Comparison of ENCODE assay signal across 8 mouse cellular contexts in genomic region chr10:127338930-127339682, GRCm38 (mm10). TPM values are rescaled to one million over a fixed set of nuclear protein-coding genes. Genes with fewer than 3 reads are reported as not detected.
DNase-seq lines count a peak whose midpoint lies in the region; ATAC-seq and TF ChIP-seq lines count a peak whose summit lies in the region.

No protein-coding gene starts in this region.

- H3K4me1 ChIP-seq in heart, embryonic 14.5 days (ENCODE audit: control insufficient read depth in 2 of 2, insufficient read depth in 2 of 2, low read length in 2 of 2), result peaks cover 11 to 15% of the 10 kb centered on the region in 2 experiments; a peak in 3 of 4 replicates
- H3K4me1 ChIP-seq in liver, embryonic 14.5 days (replicated peaks; ENCODE audit: control insufficient read depth in 2 of 2, insufficient read depth in 2 of 2, low read length in 1 of 2), result peaks cover 0 to 2% of the 10 kb centered on the region in 2 experiments; a peak in 2 of 4 replicates
- H3K4me1 ChIP-seq in neural tube, embryonic 11.5 days (ENCODE audit: control insufficient read depth, insufficient read depth, low read length), result peaks cover 21% of the 10 kb centered on the region
- H3K4me1 ChIP-seq in stomach, postnatal 0 days (replicated peaks; ENCODE audit: control insufficient read depth, insufficient read depth), result no peaks in the 10 kb centered on the region; the same call in 1 of the 2 replicates

- peaks cover 30% of the 10 kb centered on the region for H3K27me3 ChIP-seq in heart, embryonic 14.5 days (ENCODE audit: control insufficient read depth, insufficient read depth, low read length)
- H3K27me3 ChIP-seq in liver, embryonic 14.5 days (ENCODE audit: control insufficient read depth, insufficient read depth, low read length), result peaks cover 33% of the 10 kb centered on the region
- H3K27me3 ChIP-seq in neural tube, embryonic 11.5 days (ENCODE audit: control insufficient read depth, insufficient read depth, low read length), result peaks cover 19% of the 10 kb centered on the region
- no peaks in the 10 kb centered on the region; the same call in 1 of the 2 replicates for H3K27me3 ChIP-seq in stomach, postnatal 0 days (ENCODE audit: control insufficient read depth, insufficient read depth, low read length)

- H3K9me3 ChIP-seq in heart, embryonic 14.5 days (ENCODE audit: control insufficient read depth, low read length), result no peaks in the 10 kb centered on the region
- H3K9me3 ChIP-seq in liver, embryonic 14.5 days (ENCODE audit: control insufficient read depth, low read length), result no peaks in the 10 kb centered on the region
- no peaks in the 10 kb centered on the region for H3K9me3 ChIP-seq in neural tube, embryonic 11.5 days (ENCODE audit: control insufficient read depth, low read length)
- no peaks in the 10 kb centered on the region for H3K9me3 ChIP-seq in stomach, postnatal 0 days (ENCODE audit: control insufficient read depth, low read length)

- under 1% methylated on average over 29 of the region's 31 CpGs for WGBS in heart, embryonic 14.5 days
- WGBS in liver, embryonic 14.5 days (ENCODE audit: insufficient replicate concordance), result under 1% methylated on average over 31 of the region's 31 CpGs
- whole genome bisulfite sequencing in neural tube, embryonic 11.5 days, result under 1% methylated on average over 26 of the region's 31 CpGs
- WGBS in stomach, postnatal 0 days, result under 1% methylated on average over 31 of the region's 31 CpGs

- peak overlapping the region; percentile 51 for H3K9ac ChIP-seq in heart, embryonic 14.5 days (ENCODE audit: low read length)
- no peak overlapping the region for H3K9ac ChIP-seq in liver, embryonic 14.5 days (replicated peaks)
- H3K9ac ChIP-seq in neural tube, embryonic 11.5 days (ENCODE audit: low read length), result peak overlapping the region; percentile 12; the same call in 1 of the 2 replicates
- peak overlapping the region; percentile 62 for H3K9ac ChIP-seq in stomach, postnatal 0 days (ENCODE audit: low read length)

- no peak overlapping the region for H3K27ac ChIP-seq in heart, embryonic 14.5 days (replicated peaks in 1 of 2; ENCODE audit: control insufficient read depth in 1 of 2, insufficient read depth in 1 of 2, low read depth in 2 of 2, low read length in 2 of 2)
- no peak overlapping the region for H3K27ac ChIP-seq in liver, embryonic 14.5 days
- peak overlapping the region; percentile 58 for H3K27ac ChIP-seq in neural tube, embryonic 11.5 days (ENCODE audit: low read depth, low read length)
- peak overlapping the region; percentile 89 for H3K27ac ChIP-seq in stomach, postnatal 0 days (replicated peaks)

- ATAC-seq in heart, embryonic 14.5 days (ENCODE audit: insufficient number of reproducible peaks, insufficient read depth, low FRiP score, low read depth), result peak; percentile 44; the same call in 1 of the 2 replicates
- ATAC-seq in liver, embryonic 14.5 days (ENCODE audit: insufficient read depth), result peak; percentile 62
- ATAC-seq in neural tube, embryonic 11.5 days (ENCODE audit: insufficient read depth, low FRiP score, low TSS enrichment), result peak; percentile 69
- peak; percentile 85 for ATAC-seq in stomach, postnatal 0 days (ENCODE audit: low FRiP score, low TSS enrichment)

- TF ChIP-seq CTCF in liver, embryonic 14.5 days (IDR thresholded peaks at IDR 0.05; ENCODE audit: low read depth), result peak; percentile 94
- peak; percentile 96 for TF ChIP-seq CTCF in stomach, postnatal 0 days (IDR thresholded peaks at IDR 0.05; ENCODE audit: low read depth)

- TF ChIP-seq EP300 in liver, embryonic 14.5 days (IDR thresholded peaks at IDR 0.05; ENCODE audit: low read depth), result no peak
- TF ChIP-seq EP300 in stomach, postnatal 0 days (optimal IDR thresholded peaks at IDR 0.05), result no peak

- H3K36me3 ChIP-seq in heart, embryonic 14.5 days (ENCODE audit: control insufficient read depth, insufficient read depth, low read length), result no peaks in the 10 kb centered on the region
- H3K36me3 ChIP-seq in liver, embryonic 14.5 days (replicated peaks; ENCODE audit: control insufficient read depth, insufficient read depth, low read depth), result no peaks in the 10 kb centered on the region
- no peaks in the 10 kb centered on the region; the same call in 1 of the 2 replicates for H3K36me3 ChIP-seq in neural tube, embryonic 11.5 days (ENCODE audit: control insufficient read depth, insufficient read depth, low read length)
- no peaks in the 10 kb centered on the region for H3K36me3 ChIP-seq in stomach, postnatal 0 days (ENCODE audit: control insufficient read depth, insufficient read depth, low read length)

- DNase-seq in CD8-positive naive resting alpha-beta T cell, adult 2 months (ENCODE audit: low read depth in 2 of 2, low spot score in 2 of 2), result peak; percentile 81 to 89
- DNase-seq in c-Kit-negative CD71-positive TER-119-positive erythroid progenitor cells, embryonic 14.5 days (ENCODE audit: low read depth, low spot score), result peak; percentile 67
- peak; percentile 86 for DNase-seq in fibroblast of lung, adult 2 months (ENCODE audit: low read depth)
- DNase-seq in kidney, postnatal 14 days, result peak; percentile 92
- DNase-seq in liver, embryonic 14.5 days (ENCODE audit: low read depth in 3 of 3, low spot score in 3 of 3), result peak; percentile 72 to 75 (median 74)
- peak; percentile 84 for DNase-seq in neural tube, embryonic 11.5 days (ENCODE audit: low spot score)
- peak; percentile 86 for DNase-seq in stomach, postnatal 0 days (ENCODE audit: low spot score)

- peak overlapping the region; percentile 95 for H3K4me2 ChIP-seq in heart, embryonic 14.5 days (ENCODE audit: low read length)
- peak overlapping the region; percentile 66 for H3K4me2 ChIP-seq in liver, embryonic 14.5 days (ENCODE audit: low read depth)
- H3K4me2 ChIP-seq in neural tube, embryonic 11.5 days (ENCODE audit: low read depth), result peak overlapping the region; percentile 75
- peak overlapping the region; percentile 86 for H3K4me2 ChIP-seq in stomach, postnatal 0 days (replicated peaks; ENCODE audit: low read depth)

- H3K4me3 ChIP-seq in heart, embryonic 14.5 days (ENCODE audit: control insufficient read depth in 1 of 2, insufficient read depth in 1 of 2, low read depth in 1 of 2, low read length in 2 of 2), result peak overlapping the region; percentile 42 to 46
- peak overlapping the region; percentile 46 to 49 for H3K4me3 ChIP-seq in liver, embryonic 14.5 days (ENCODE audit: insufficient read depth in 1 of 2, low read depth in 2 of 2, low read length in 2 of 2)
- peak overlapping the region; percentile 39 for H3K4me3 ChIP-seq in neural tube, embryonic 11.5 days (ENCODE audit: low read depth, low read length)
- H3K4me3 ChIP-seq in stomach, postnatal 0 days (ENCODE audit: low read depth, low read length), result peak overlapping the region; percentile 50

RNA-seq across cellular contexts. Expression of gene Gli1, which starts 2.7 kb away (rescaled TPM):
- 0.07 and 0.36 TPM in 2 replicates for polyA plus RNA-seq in heart, embryonic 14.5 days (2014; fragmentation: Nextera tagmentation; extraction: Ambion mirVana)
- 1.1 and 1.4 TPM in 2 replicates for polyA plus RNA-seq in liver, embryonic 14.5 days (2012; rRNA removed)
- 0.15 and 0.27 TPM in 2 replicates for polyA plus RNA-seq in liver, embryonic 14.5 days (2014; fragmentation: Nextera tagmentation; extraction: Ambion mirVana)
- 3.8 and 4.6 TPM in 2 replicates for polyA plus RNA-seq in neural tube, embryonic 11.5 days (2014; fragmentation: Nextera tagmentation; extraction: Ambion mirVana)
- 2.3 and 2.4 TPM in 2 replicates for polyA plus RNA-seq in stomach, postnatal 0 days (2015; fragmentation: Nextera tagmentation; extraction: Ambion mirVana)

RNA-seq across cellular contexts. Expression of gene Inhbe, which starts 15.1 kb away (rescaled TPM):
- not detected in 2 replicates for polyA plus RNA-seq in heart, embryonic 14.5 days (2014; fragmentation: Nextera tagmentation; extraction: Ambion mirVana)
- 0.59 and 0.61 TPM in 2 replicates for polyA plus RNA-seq in liver, embryonic 14.5 days (2012; rRNA removed)
- 0.28 and 0.38 TPM in 2 replicates for polyA plus RNA-seq in liver, embryonic 14.5 days (2014; fragmentation: Nextera tagmentation; extraction: Ambion mirVana)
- polyA plus RNA-seq in neural tube, embryonic 11.5 days (2014; fragmentation: Nextera tagmentation; extraction: Ambion mirVana), result not detected in 2 replicates
- 0.02 and 0.12 TPM in 2 replicates for polyA plus RNA-seq in stomach, postnatal 0 days (2015; fragmentation: Nextera tagmentation; extraction: Ambion mirVana)

RNA-seq across cellular contexts. Expression of gene Arhgap9, which starts 17.3 kb away (rescaled TPM):
- 1.3 and 2.4 TPM in 2 replicates for polyA plus RNA-seq in heart, embryonic 14.5 days (2014; fragmentation: Nextera tagmentation; extraction: Ambion mirVana)
- 7.3 and 8.8 TPM in 2 replicates for polyA plus RNA-seq in liver, embryonic 14.5 days (2012; rRNA removed)
- 12.4 and 13.4 TPM in 2 replicates for polyA plus RNA-seq in liver, embryonic 14.5 days (2014; fragmentation: Nextera tagmentation; extraction: Ambion mirVana)
- 1.1 and 1.8 TPM in 2 replicates for polyA plus RNA-seq in neural tube, embryonic 11.5 days (2014; fragmentation: Nextera tagmentation; extraction: Ambion mirVana)
- polyA plus RNA-seq in stomach, postnatal 0 days (2015; fragmentation: Nextera tagmentation; extraction: Ambion mirVana), result 5.2 and 5.7 TPM in 2 replicates

RNA-seq across cellular contexts. Expression of gene Mars, which starts 27.5 kb away (rescaled TPM):
- polyA plus RNA-seq in heart, embryonic 14.5 days (2014; fragmentation: Nextera tagmentation; extraction: Ambion mirVana), result 76.1 and 76.2 TPM in 2 replicates
- polyA plus RNA-seq in liver, embryonic 14.5 days (2012; rRNA removed), result 53.6 and 63.4 TPM in 2 replicates
- 101 and 115 TPM in 2 replicates for polyA plus RNA-seq in liver, embryonic 14.5 days (2014; fragmentation: Nextera tagmentation; extraction: Ambion mirVana)
- polyA plus RNA-seq in neural tube, embryonic 11.5 days (2014; fragmentation: Nextera tagmentation; extraction: Ambion mirVana), result 164 and 166 TPM in 2 replicates
- 66.6 and 70.4 TPM in 2 replicates for polyA plus RNA-seq in stomach, postnatal 0 days (2015; fragmentation: Nextera tagmentation; extraction: Ambion mirVana)

RNA-seq across cellular contexts. Expression of gene Inhbc, which starts 31.1 kb away (rescaled TPM):
- not detected in 2 replicates for polyA plus RNA-seq in heart, embryonic 14.5 days (2014; fragmentation: Nextera tagmentation; extraction: Ambion mirVana)
- 1.5 and 2.0 TPM in 2 replicates for polyA plus RNA-seq in liver, embryonic 14.5 days (2012; rRNA removed)
- 2.1 and 2.4 TPM in 2 replicates for polyA plus RNA-seq in liver, embryonic 14.5 days (2014; fragmentation: Nextera tagmentation; extraction: Ambion mirVana)
- polyA plus RNA-seq in neural tube, embryonic 11.5 days (2014; fragmentation: Nextera tagmentation; extraction: Ambion mirVana), result not detected in 2 replicates
- polyA plus RNA-seq in stomach, postnatal 0 days (2015; fragmentation: Nextera tagmentation; extraction: Ambion mirVana), result 0.15 TPM in 1 of 2 replicates, not detected in the other

Comparison
In these comparisons a context has a peak if more than half of its experiments do, and no peak if none do; other contexts are left out.
1. H3K27ac ChIP-seq: peak in neural tube, embryonic 11.5 days (single experiment) and stomach, postnatal 0 days (single experiment); none in heart, embryonic 14.5 days (0 of 2) and liver, embryonic 14.5 days (single experiment).
2. Peak in every context shown above with its lines, with median percentiles within 50 percentile points of each other: DNase-seq, ATAC-seq, H3K4me2 ChIP-seq and H3K4me3 ChIP-seq.